Mouse (Mus musculus): Measurements from ENCODE around the gene Ldb3. TPM values are rescaled to one million over a fixed set of nuclear protein-coding genes. Genes with fewer than 3 reads are reported as not detected.

Gene Ldb3
- polyA plus RNA-seq, 1 experiment from 2014 or later: 0.87 TPM

- ATAC-seq (ENCODE audit: low read depth): no peak
- H3K4me3 ChIP-seq: no peak overlapping the region
- no peaks in the 10 kb centered on the region for H3K36me3 ChIP-seq
- H3K27ac ChIP-seq (replicated peaks): no peak overlapping the region
- no peaks in the 10 kb centered on the region for H3K4me1 ChIP-seq (replicated peaks)
- no peaks in the 10 kb centered on the region for H3K9me3 ChIP-seq
- H3K9ac ChIP-seq: no peak overlapping the region
- H3K27me3 ChIP-seq: no peaks in the 10 kb centered on the region
- WGBS: 80% methylated on average over 5 of the region's 5 CpGs
- H3K4me2 ChIP-seq: no peak overlapping the region
Observed at GRCm38 (mm10) chr14:34588005-34588404, 477 bp downstream of the Ldb3 start.

- ATAC-seq (ENCODE audit: low read depth): no peak
- Histone ChIP-seq H3K4me1 (replicated peaks) (no peaks in the 10 kb centered on the region), H3K9me3 (no peaks in the 10 kb centered on the region), H3K27me3 (no peaks in the 10 kb centered on the region), H3K36me3 (no peaks in the 10 kb centered on the region), H3K27ac (replicated peaks) (no peak overlapping the region), H3K4me3 (no peak overlapping the region), H3K9ac (no peak overlapping the region), H3K4me2 (no peak overlapping the region)
- WGBS: 82% methylated on average over 3 of the region's 3 CpGs
Observed at GRCm38 (mm10) chr14:34586871-34587270, 1.6 kb downstream of the Ldb3 start.

GRCm38 (mm10) chr14:34585358-34586105 is 3.0 kb downstream of the Ldb3 start:
- Histone ChIP-seq H3K4me1 (replicated peaks) (no peaks in the 10 kb centered on the region), H3K36me3 (no peaks in the 10 kb centered on the region), H3K9me3 (no peaks in the 10 kb centered on the region), H3K9ac (no peak overlapping the region), H3K27ac (replicated peaks) (no peak overlapping the region), H3K27me3 (no peaks in the 10 kb centered on the region), H3K4me2 (no peak overlapping the region), H3K4me3 (no peak overlapping the region)
- WGBS: 88% methylated on average over 9 of the region's 9 CpGs
- no peak for ATAC-seq (ENCODE audit: low read depth)

- Histone ChIP-seq H3K36me3 (no peaks in the 10 kb centered on the region), H3K4me3 (no peak overlapping the region), H3K27me3 (no peaks in the 10 kb centered on the region), H3K4me1 (replicated peaks) (no peaks in the 10 kb centered on the region), H3K4me2 (no peak overlapping the region), H3K9me3 (no peaks in the 10 kb centered on the region), H3K27ac (replicated peaks) (no peak overlapping the region), H3K9ac (no peak overlapping the region)
- 76% methylated on average over 3 of the region's 3 CpGs for WGBS
- ATAC-seq (ENCODE audit: low read depth): no peak
Observed at GRCm38 (mm10) chr14:34582740-34583427, 5.6 kb downstream of the Ldb3 start.

- Histone ChIP-seq H3K4me3 (no peak overlapping the region), H3K36me3 (no peaks in the 10 kb centered on the region), H3K9me3 (no peaks in the 10 kb centered on the region), H3K4me2 (no peak overlapping the region), H3K27ac (replicated peaks) (no peak overlapping the region), H3K27me3 (no peaks in the 10 kb centered on the region), H3K9ac (no peak overlapping the region), H3K4me1 (replicated peaks) (no peaks in the 10 kb centered on the region)
- WGBS: 80% methylated on average over 4 of the region's 4 CpGs
- no peak for ATAC-seq (ENCODE audit: low read depth)
Observed at GRCm38 (mm10) chr14:34576858-34577257, 11.6 kb downstream of the Ldb3 start.

- no peak for ATAC-seq (ENCODE audit: low read depth)
Observed at GRCm38 (mm10) chr14:34574068-34574467, 14.4 kb downstream of the Ldb3 start.

GRCm38 (mm10) chr14:34573348-34573913 is 15.1 kb downstream of the Ldb3 start:
- no peaks in the 10 kb centered on the region for H3K36me3 ChIP-seq
- H3K27me3 ChIP-seq: no peaks in the 10 kb centered on the region
- H3K9ac ChIP-seq: no peak overlapping the region
- no peak overlapping the region for H3K27ac ChIP-seq (replicated peaks)
- WGBS: 74% methylated on average over 9 of the region's 9 CpGs
- H3K9me3 ChIP-seq: no peaks in the 10 kb centered on the region
- H3K4me1 ChIP-seq (replicated peaks): peaks cover 6% of the 10 kb centered on the region; the same call in 1 of the 2 replicates
- H3K4me3 ChIP-seq: no peak overlapping the region
- no peak overlapping the region for H3K4me2 ChIP-seq
- ATAC-seq (ENCODE audit: low read depth): no peak

More at GRCm38 (mm10) chr14:34574068-34574467, 14.4 kb downstream of the Ldb3 start:
- no peaks in the 10 kb centered on the region for H3K9me3 ChIP-seq
- H3K36me3 ChIP-seq: no peaks in the 10 kb centered on the region
- no peaks in the 10 kb centered on the region for H3K27me3 ChIP-seq
- H3K9ac ChIP-seq: no peak overlapping the region
- no peak overlapping the region for H3K27ac ChIP-seq (replicated peaks)
- H3K4me1 ChIP-seq (replicated peaks): peaks cover 6% of the 10 kb centered on the region; the same call in 1 of the 2 replicates
- H3K4me2 ChIP-seq: no peak overlapping the region
- WGBS: 54% methylated on average over 2 of the region's 2 CpGs
- no peak overlapping the region for H3K4me3 ChIP-seq

- no peak overlapping the region for H3K4me2 ChIP-seq
- no peaks in the 10 kb centered on the region for H3K9me3 ChIP-seq
- H3K4me3 ChIP-seq: no peak overlapping the region
- 88% methylated on average over 17 of the region's 17 CpGs for whole genome bisulfite sequencing
- no peak overlapping the region for H3K9ac ChIP-seq
- H3K27ac ChIP-seq (replicated peaks): no peak overlapping the region
- peaks cover 6% of the 10 kb centered on the region; the same call in 1 of the 2 replicates for H3K4me1 ChIP-seq (replicated peaks)
- no peaks in the 10 kb centered on the region for H3K36me3 ChIP-seq
- no peaks in the 10 kb centered on the region for H3K27me3 ChIP-seq
- no peak for ATAC-seq (ENCODE audit: low read depth)
Observed at GRCm38 (mm10) chr14:34571610-34572387, 16.7 kb downstream of the Ldb3 start.

GRCm38 (mm10) chr14:34570903-34571302 is 17.6 kb downstream of the Ldb3 start:
- 77% methylated on average over 4 of the region's 4 CpGs for WGBS
- peaks cover 6% of the 10 kb centered on the region; the same call in 1 of the 2 replicates for H3K4me1 ChIP-seq (replicated peaks)

GRCm38 (mm10) chr14:34570294-34570693 is 18.2 kb downstream of the Ldb3 start:
- 3% methylated on average over 6 of the region's 6 CpGs for WGBS
- no peaks in the 10 kb centered on the region for H3K9me3 ChIP-seq
- peak; percentile 84 for ATAC-seq (ENCODE audit: low read depth)
- peaks cover 6% of the 10 kb centered on the region; the same call in 1 of the 2 replicates for H3K4me1 ChIP-seq (replicated peaks)
- peak overlapping the region; percentile 35 for H3K4me3 ChIP-seq
- H3K9ac ChIP-seq: no peak overlapping the region
- H3K4me2 ChIP-seq: peak overlapping the region; percentile 57
- no peak overlapping the region for H3K27ac ChIP-seq (replicated peaks)
- no peaks in the 10 kb centered on the region for H3K36me3 ChIP-seq
- no peaks in the 10 kb centered on the region for H3K27me3 ChIP-seq

More at GRCm38 (mm10) chr14:34570903-34571302, 17.6 kb downstream of the Ldb3 start:
- no peak for ATAC-seq (ENCODE audit: low read depth)
- H3K27ac ChIP-seq (replicated peaks): no peak overlapping the region
- no peaks in the 10 kb centered on the region for H3K36me3 ChIP-seq
- no peaks in the 10 kb centered on the region for H3K27me3 ChIP-seq
- no peak overlapping the region for H3K4me2 ChIP-seq
- no peak overlapping the region for H3K9ac ChIP-seq
- no peak overlapping the region for H3K4me3 ChIP-seq
- no peaks in the 10 kb centered on the region for H3K9me3 ChIP-seq

GRCm38 (mm10) chr14:34569534-34570194 is 18.8 kb downstream of the Ldb3 start:
- Histone ChIP-seq H3K9ac (peak overlapping the region; percentile 65), H3K4me1 (replicated peaks) (peaks cover 6% of the 10 kb centered on the region; the same call in 1 of the 2 replicates), H3K27me3 (no peaks in the 10 kb centered on the region), H3K4me3 (peak overlapping the region; percentile 35), H3K36me3 (no peaks in the 10 kb centered on the region), H3K27ac (replicated peaks) (no peak overlapping the region), H3K9me3 (no peaks in the 10 kb centered on the region), H3K4me2 (peak overlapping the region; percentile 57)
- peak; percentile 41; the same call in 1 of the 2 replicates for ATAC-seq (ENCODE audit: low read depth)
- WGBS: 37% methylated on average over 27 of the region's 27 CpGs
